Mouse (Mus musculus): ENCODE results near the gene Gm20708. TPM values are rescaled to one million over a fixed set of nuclear protein-coding genes. Genes with fewer than 3 reads are reported as not detected.
"Not testable (repeated sequence)": the region's sequence is repeated elsewhere in the genome, so short reads cannot be mapped to it uniquely, and the experiment has no call there.

Gm20708 gene
- polyA plus RNA-seq, 1 experiment from 2014 or later, result 1.2 TPM

GRCm38 (mm10) chr11:117832086-117832969 is 22.9 kb downstream of the Gm20708 start:
- ATAC-seq (ENCODE audit: low read depth), result peak; percentile 76; the same call in 1 of the 2 replicates

GRCm38 (mm10) chr11:117833509-117833908 is 24.0 kb downstream of the Gm20708 start:
- H3K27me3 ChIP-seq (ENCODE audit: control insufficient read depth, insufficient read depth, low read length); H3K27ac ChIP-seq (ENCODE audit: low read depth, low read length); H3K36me3 ChIP-seq (ENCODE audit: control insufficient read depth, insufficient read depth, low read length); H3K4me2 ChIP-seq (ENCODE audit: low read depth, low read length); H3K9me3 ChIP-seq (ENCODE audit: control insufficient read depth, low read length); H3K4me1 ChIP-seq (ENCODE audit: control insufficient read depth, insufficient read depth, low read length); H3K9ac ChIP-seq (replicated peaks; ENCODE audit: low read depth, low read length); ATAC-seq (ENCODE audit: low read depth); H3K4me3 ChIP-seq (ENCODE audit: low read depth, low read length): not testable (repeated sequence)
- 90% methylated on average over 4 of the region's 6 CpGs for WGBS

More at GRCm38 (mm10) chr11:117832086-117832969, 22.9 kb downstream of the Gm20708 start:
- Histone ChIP-seq H3K27ac (ENCODE audit: low read depth, low read length) (0 out of 2 replicates have a peak overlapping the region, but pooled peaks have one; percentile 34), H3K9me3 (ENCODE audit: control insufficient read depth, low read length) (no peaks in the 10 kb centered on the region), H3K4me1 (ENCODE audit: control insufficient read depth, insufficient read depth, low read length) (no peaks in the 10 kb centered on the region; the same call in 1 of the 2 replicates), H3K4me3 (ENCODE audit: low read depth, low read length) (peak overlapping the region; percentile 30), H3K27me3 (ENCODE audit: control insufficient read depth, insufficient read depth, low read length) (no peaks in the 10 kb centered on the region), H3K9ac (replicated peaks; ENCODE audit: low read depth, low read length) (no peak overlapping the region), H3K36me3 (ENCODE audit: control insufficient read depth, insufficient read depth, low read length) (no peaks in the 10 kb centered on the region), H3K4me2 (ENCODE audit: low read depth, low read length) (peak overlapping the region; percentile 46)
- 17% methylated on average over 28 of the region's 28 CpGs for WGBS

- 95% methylated on average over 8 of the region's 8 CpGs for WGBS
- no peaks in the 10 kb centered on the region for H3K4me1 ChIP-seq (ENCODE audit: control insufficient read depth, insufficient read depth, low read length)
- H3K27ac ChIP-seq (ENCODE audit: low read depth, low read length), result no peak overlapping the region
- no peak overlapping the region for H3K9ac ChIP-seq (replicated peaks; ENCODE audit: low read depth, low read length)
- no peak overlapping the region for H3K4me3 ChIP-seq (ENCODE audit: low read depth, low read length)
- no peaks in the 10 kb centered on the region for H3K36me3 ChIP-seq (ENCODE audit: control insufficient read depth, insufficient read depth, low read length)
- H3K27me3 ChIP-seq (ENCODE audit: control insufficient read depth, insufficient read depth, low read length), result no peaks in the 10 kb centered on the region
- no peak for ATAC-seq (ENCODE audit: low read depth)
- H3K9me3 ChIP-seq (ENCODE audit: control insufficient read depth, low read length), result no peaks in the 10 kb centered on the region
- H3K4me2 ChIP-seq (ENCODE audit: low read depth, low read length), result no peak overlapping the region
These were observed 24.6 kb downstream of the Gm20708 start for GRCm38 (mm10) chr11:117834086-117834485.

DNA sequence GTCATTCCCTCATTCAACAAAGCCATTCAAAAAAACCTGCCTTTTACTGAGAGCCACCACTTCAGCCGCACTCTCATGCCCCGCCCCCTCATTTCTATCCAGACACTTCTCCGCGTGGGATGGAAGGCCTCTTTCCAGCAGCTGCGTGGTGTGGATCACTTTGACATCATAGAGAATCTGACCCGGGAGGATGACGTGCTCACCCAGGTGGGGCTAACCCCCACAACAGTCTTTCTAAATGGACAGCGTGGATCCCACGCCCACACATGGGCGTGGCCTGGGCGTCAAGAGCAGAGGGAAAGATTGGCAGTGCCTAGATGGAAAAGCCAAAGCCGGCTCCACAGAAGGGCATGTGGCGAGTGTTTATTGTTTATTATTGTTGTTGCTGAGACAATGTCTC is 26.8 kb downstream of the Gm20708 start:
- H3K9me3 ChIP-seq (ENCODE audit: control insufficient read depth, low read length), result no peaks in the 10 kb centered on the region
- no peaks in the 10 kb centered on the region for H3K36me3 ChIP-seq (ENCODE audit: control insufficient read depth, insufficient read depth, low read length)
- 0 out of 2 replicates have a peak, but pooled peaks have one; percentile 32 for ATAC-seq (ENCODE audit: low read depth)
- H3K4me3 ChIP-seq (ENCODE audit: low read depth, low read length), result 0 out of 2 replicates have a peak overlapping the region, but pooled peaks have one; percentile 4
- H3K27ac ChIP-seq (ENCODE audit: low read depth, low read length), result no peak overlapping the region
- H3K27me3 ChIP-seq (ENCODE audit: control insufficient read depth, insufficient read depth, low read length), result no peaks in the 10 kb centered on the region
- 31% methylated on average over 13 of the region's 13 CpGs for WGBS
- H3K9ac ChIP-seq (replicated peaks; ENCODE audit: low read depth, low read length), result no peak overlapping the region
- no peaks in the 10 kb centered on the region for H3K4me1 ChIP-seq (ENCODE audit: control insufficient read depth, insufficient read depth, low read length)
- peak overlapping the region; percentile 29; the same call in 1 of the 2 replicates for H3K4me2 ChIP-seq (ENCODE audit: low read depth, low read length)

DNA sequence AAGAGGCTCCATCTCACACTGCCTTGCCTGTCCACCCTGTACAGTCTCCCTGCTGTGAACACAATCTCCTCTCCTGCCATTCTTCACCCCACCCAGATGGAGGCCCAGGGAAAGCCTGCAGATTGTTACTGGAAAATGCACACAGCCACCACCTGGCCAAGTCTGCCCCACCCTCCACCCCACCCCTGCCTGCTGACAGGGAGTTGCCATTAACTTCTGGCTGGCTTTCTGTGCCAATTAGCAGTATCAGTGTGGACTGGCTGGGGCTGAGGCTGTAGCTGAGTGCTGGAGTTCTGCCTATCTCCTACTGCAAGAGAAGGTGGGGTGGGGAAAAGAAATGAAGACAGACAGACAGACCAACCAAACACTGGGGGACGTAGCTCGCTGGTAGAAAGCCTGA is 29.1 kb downstream of the Gm20708 start:
- Histone ChIP-seq H3K4me2 (ENCODE audit: low read depth, low read length) (no peak overlapping the region), H3K4me1 (ENCODE audit: control insufficient read depth, insufficient read depth, low read length) (no peaks in the 10 kb centered on the region), H3K9me3 (ENCODE audit: control insufficient read depth, low read length) (no peaks in the 10 kb centered on the region), H3K36me3 (ENCODE audit: control insufficient read depth, insufficient read depth, low read length) (no peaks in the 10 kb centered on the region), H3K9ac (replicated peaks; ENCODE audit: low read depth, low read length) (no peak overlapping the region), H3K27ac (ENCODE audit: low read depth, low read length) (no peak overlapping the region), H3K4me3 (ENCODE audit: low read depth, low read length) (no peak overlapping the region), H3K27me3 (ENCODE audit: control insufficient read depth, insufficient read depth, low read length) (no peaks in the 10 kb centered on the region)
- WGBS, result 78% methylated on average over 2 of the region's 2 CpGs
- ATAC-seq (ENCODE audit: low read depth), result no peak

- Histone ChIP-seq H3K4me1 (ENCODE audit: control insufficient read depth, insufficient read depth, low read length) (no peaks in the 10 kb centered on the region), H3K27me3 (ENCODE audit: control insufficient read depth, insufficient read depth, low read length) (no peaks in the 10 kb centered on the region), H3K4me2 (ENCODE audit: low read depth, low read length) (no peak overlapping the region), H3K27ac (ENCODE audit: low read depth, low read length) (no peak overlapping the region), H3K36me3 (ENCODE audit: control insufficient read depth, insufficient read depth, low read length) (no peaks in the 10 kb centered on the region), H3K9ac (replicated peaks; ENCODE audit: low read depth, low read length) (no peak overlapping the region), H3K4me3 (ENCODE audit: low read depth, low read length) (no peak overlapping the region), H3K9me3 (ENCODE audit: control insufficient read depth, low read length) (no peaks in the 10 kb centered on the region)
- 89% methylated on average over 1 of the region's 1 CpGs for WGBS
- no peak for ATAC-seq (ENCODE audit: low read depth)
These were observed 29.6 kb downstream of the Gm20708 start for GRCm38 (mm10) chr11:117839021-117839420.

DNA sequence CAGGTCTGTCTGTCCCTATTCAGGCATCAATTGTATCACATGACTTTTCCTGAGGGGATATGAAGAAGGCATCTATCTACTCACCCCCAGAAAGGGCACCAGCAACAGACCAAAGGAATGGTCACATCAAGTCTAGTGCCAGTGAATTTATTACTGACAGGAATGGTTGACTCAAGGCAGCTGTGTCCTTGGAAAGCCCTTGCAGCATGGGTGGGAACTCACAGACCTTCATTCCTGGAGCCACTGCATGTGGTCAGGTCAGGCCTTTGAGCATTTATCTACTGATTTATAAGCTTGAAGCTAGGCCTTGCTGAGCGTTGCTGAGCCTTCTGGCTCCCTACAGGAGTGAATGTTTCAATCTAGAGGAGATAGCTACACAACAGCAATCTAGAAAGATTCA is 31.4 kb downstream of the Gm20708 start:
- 54% methylated on average over 1 of the region's 1 CpGs for WGBS
- H3K27ac ChIP-seq (ENCODE audit: low read depth, low read length), result no peak overlapping the region
- no peak overlapping the region for H3K9ac ChIP-seq (replicated peaks; ENCODE audit: low read depth, low read length)
- no peaks in the 10 kb centered on the region for H3K36me3 ChIP-seq (ENCODE audit: control insufficient read depth, insufficient read depth, low read length)
- no peak overlapping the region for H3K4me2 ChIP-seq (ENCODE audit: low read depth, low read length)
- no peaks in the 10 kb centered on the region for H3K4me1 ChIP-seq (ENCODE audit: control insufficient read depth, insufficient read depth, low read length)
- H3K27me3 ChIP-seq (ENCODE audit: control insufficient read depth, insufficient read depth, low read length), result no peaks in the 10 kb centered on the region
- H3K9me3 ChIP-seq (ENCODE audit: control insufficient read depth, low read length), result no peaks in the 10 kb centered on the region
- no peak overlapping the region for H3K4me3 ChIP-seq (ENCODE audit: low read depth, low read length)
- ATAC-seq (ENCODE audit: low read depth), result no peak

GRCm38 (mm10) chr11:117843434-117843833 is 34.0 kb downstream of the Gm20708 start:
- H3K4me3 ChIP-seq (ENCODE audit: low read depth, low read length), result no peak overlapping the region
- H3K27me3 ChIP-seq (ENCODE audit: control insufficient read depth, insufficient read depth, low read length), result no peaks in the 10 kb centered on the region
- H3K4me2 ChIP-seq (ENCODE audit: low read depth, low read length), result no peak overlapping the region
- no peak overlapping the region for H3K27ac ChIP-seq (ENCODE audit: low read depth, low read length)
- H3K36me3 ChIP-seq (ENCODE audit: control insufficient read depth, insufficient read depth, low read length), result no peaks in the 10 kb centered on the region
- ATAC-seq (ENCODE audit: low read depth), result no peak
- peaks cover 6% of the 10 kb centered on the region; the same call in 1 of the 2 replicates for H3K4me1 ChIP-seq (ENCODE audit: control insufficient read depth, insufficient read depth, low read length)
- H3K9me3 ChIP-seq (ENCODE audit: control insufficient read depth, low read length), result no peaks in the 10 kb centered on the region
- no peak overlapping the region for H3K9ac ChIP-seq (replicated peaks; ENCODE audit: low read depth, low read length)
- 88% methylated on average over 2 of the region's 2 CpGs for WGBS

DNA sequence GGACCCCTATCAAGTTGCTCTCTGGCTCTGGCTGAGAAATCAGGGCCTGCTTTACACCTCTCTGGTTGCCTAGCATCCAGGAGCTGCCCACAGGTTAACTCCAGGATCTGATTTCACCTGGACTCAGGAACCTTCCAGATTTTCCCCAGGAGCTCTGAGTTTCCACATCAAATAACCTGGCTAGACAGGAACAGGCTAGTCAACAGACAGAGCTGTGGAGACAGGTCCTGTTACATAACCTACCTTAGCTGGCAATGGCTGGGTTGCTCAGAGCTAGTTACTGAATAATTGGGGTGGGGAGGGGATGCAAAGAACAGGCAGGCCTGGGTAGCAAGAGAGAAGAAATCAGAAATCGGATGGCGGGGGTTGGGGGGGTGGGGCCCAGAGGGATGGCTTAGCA is 35.5 kb downstream of the Gm20708 start:
- 90% methylated on average over 2 of the region's 2 CpGs for WGBS
- H3K36me3 ChIP-seq (ENCODE audit: control insufficient read depth, insufficient read depth, low read length), result no peaks in the 10 kb centered on the region
- no peak overlapping the region for H3K4me3 ChIP-seq (ENCODE audit: low read depth, low read length)
- ATAC-seq (ENCODE audit: low read depth), result no peak
- H3K9me3 ChIP-seq (ENCODE audit: control insufficient read depth, low read length), result no peaks in the 10 kb centered on the region
- H3K27ac ChIP-seq (ENCODE audit: low read depth, low read length), result no peak overlapping the region
- H3K4me2 ChIP-seq (ENCODE audit: low read depth, low read length), result no peak overlapping the region
- H3K4me1 ChIP-seq (ENCODE audit: control insufficient read depth, insufficient read depth, low read length), result peaks cover 11% of the 10 kb centered on the region
- no peaks in the 10 kb centered on the region for H3K27me3 ChIP-seq (ENCODE audit: control insufficient read depth, insufficient read depth, low read length)
- no peak overlapping the region for H3K9ac ChIP-seq (replicated peaks; ENCODE audit: low read depth, low read length)
